Mouse (Mus musculus): Measurements from ENCODE around the gene Arhgap21. TPM values are rescaled to one million over a fixed set of nuclear protein-coding genes. Genes with fewer than 3 reads are reported as not detected.

The Arhgap21 gene
- polyA plus RNA-seq, 1 experiment = 10.5 TPM

DNA sequence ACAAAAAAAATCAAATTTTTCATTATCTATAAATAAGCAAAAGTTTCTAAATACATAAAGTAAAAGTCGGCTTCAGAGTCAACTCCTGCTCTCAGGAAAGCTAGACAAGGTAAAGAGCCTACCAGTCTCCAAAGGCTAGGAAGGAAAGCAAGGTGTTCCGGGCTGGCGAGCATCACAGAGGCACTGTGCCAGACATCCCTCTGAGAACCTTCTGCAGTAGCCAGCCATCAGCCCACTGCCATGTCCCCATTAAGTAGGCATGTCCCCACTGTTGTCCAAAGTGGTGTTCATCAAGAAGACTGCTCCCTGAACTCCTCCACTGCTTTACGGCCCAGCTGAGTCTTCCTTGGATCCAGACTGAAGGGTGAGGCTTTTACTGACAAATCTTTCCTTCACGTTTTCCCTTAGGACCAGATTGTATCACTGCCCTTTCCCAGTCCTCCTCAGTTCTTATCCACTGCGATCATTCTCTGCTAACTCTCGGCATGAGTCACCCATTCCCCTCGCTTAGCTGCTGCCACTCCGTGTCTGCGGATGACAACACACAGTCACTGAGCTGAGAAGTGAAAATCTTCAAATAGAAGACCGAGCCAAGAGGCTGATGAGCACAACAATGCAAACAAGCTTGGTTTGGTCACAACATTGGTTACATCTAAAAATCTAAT, 65.6 kb downstream of the Arhgap21 start:
- no peak for DNase-seq (ENCODE audit: low read depth, low spot score)
- WGBS = 83% methylated on average over 11 of the region's 11 CpGs

DNA sequence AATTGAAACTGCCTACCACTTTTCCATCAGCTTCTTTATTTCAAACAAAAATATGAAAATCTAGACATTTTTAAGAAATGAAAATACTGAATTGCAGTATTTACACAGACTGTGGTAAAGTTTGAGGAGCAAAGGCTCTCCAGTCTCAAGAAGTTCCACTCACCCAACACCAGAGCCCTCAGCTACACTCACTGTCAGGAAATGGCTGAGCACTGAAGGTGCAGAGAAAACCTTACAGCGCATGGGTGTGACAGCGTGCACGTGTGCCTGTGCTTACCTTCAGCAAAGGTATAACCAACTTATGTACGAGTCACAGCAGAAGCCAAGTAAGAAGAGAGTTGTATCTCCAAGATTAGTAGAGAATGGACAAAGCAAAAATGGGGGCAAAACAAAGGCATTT, 66.8 kb downstream of the Arhgap21 start:
- DNase-seq (ENCODE audit: low read depth, low spot score) = no peak
- WGBS = 88% methylated on average over 4 of the region's 4 CpGs

DNA sequence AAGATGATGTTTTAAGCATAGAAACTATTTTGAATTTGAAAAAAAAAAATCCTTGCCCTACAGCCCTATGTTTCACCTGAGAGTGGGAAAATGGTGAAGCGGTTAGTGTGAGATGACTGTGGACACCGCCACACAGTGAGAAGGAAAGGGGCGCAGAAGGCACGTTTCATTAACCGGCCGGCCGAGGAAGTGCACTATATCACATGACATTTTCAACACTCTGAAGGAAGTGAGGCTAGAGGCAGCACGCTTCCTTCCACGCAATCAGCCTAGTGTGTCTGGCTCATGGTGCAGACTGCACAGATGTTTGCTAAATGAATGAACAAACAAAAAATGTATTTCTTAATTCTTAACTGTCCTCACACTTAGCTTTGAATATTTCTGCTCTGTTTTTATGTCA, 69.4 kb downstream of the Arhgap21 start:
- WGBS = 65% methylated on average over 9 of the region's 9 CpGs
- no peak for DNase-seq (ENCODE audit: low read depth, low spot score)

DNA sequence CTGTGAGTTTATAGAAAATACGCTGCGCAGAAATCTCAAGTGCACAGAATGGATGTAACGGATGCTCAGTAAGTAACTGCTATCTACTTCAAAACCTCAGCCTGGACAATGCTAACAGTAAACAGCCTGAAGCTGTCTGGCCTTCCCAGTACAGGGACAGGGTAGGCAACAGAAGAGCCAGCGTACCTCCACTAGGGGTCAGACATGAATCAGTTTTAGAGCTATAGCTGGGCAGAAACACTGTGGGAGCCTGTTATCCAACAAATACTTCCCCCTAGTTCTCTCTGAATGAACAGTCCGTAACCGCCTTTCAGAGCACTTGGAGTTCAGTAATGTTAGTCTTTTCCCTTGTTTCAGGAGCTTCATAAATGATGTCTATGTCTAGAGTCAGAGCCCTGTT, 70.0 kb downstream of the Arhgap21 start:
- WGBS = 35% methylated on average over 6 of the region's 6 CpGs
- DNase-seq (ENCODE audit: low read depth, low spot score) = peak; percentile 46

DNA sequence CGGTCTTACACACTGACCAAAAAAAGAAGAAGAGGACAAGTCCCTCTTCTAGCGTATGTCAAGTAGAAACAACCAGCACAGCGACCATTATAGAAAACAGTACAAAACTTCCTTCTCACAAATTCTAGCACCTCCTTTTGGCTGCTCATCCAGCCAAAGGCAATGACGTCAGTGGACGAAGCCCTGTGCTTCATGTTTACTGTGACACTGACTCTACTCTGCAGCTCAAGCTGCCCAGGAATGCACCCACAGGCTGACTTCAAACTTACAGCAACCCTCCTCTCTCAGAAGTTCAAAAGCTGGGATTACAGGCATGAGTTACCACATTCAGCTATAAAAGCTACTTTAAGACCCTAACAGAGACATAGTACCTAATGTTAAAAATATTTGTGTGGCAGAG, 72.2 kb downstream of the Arhgap21 start:
- no peak for DNase-seq (ENCODE audit: low read depth, low spot score)
- WGBS = 83% methylated on average over 5 of the region's 5 CpGs

DNA sequence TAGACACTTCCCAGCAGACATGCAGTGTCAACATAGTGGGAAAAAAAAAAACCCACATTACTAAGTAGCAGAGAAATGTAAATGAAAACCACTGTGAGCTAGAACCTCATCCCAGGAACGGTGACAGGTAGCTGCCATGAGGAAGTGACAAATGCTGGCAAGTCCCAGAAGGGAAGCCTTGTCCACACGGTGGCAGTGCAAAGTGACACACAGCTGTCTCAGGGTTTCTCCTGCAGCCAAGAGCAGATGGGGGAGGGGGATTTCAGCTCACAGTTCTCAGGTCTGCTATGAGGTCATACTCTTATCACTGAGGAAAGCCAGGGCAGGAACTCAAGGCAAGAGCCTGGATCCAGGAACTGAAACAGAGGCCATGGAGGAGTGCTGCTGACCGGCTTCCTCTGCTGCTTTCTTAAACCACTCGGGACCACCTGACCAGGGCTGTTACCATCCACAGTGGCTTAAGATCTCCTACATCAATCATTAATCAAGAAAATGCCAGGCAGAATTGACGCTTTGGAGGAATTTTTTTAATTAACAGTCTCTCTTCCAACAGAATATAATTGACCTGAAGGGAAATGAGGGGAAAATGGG, 74.5 kb downstream of the Arhgap21 start:
- no peak for DNase-seq (ENCODE audit: low read depth, low spot score)
- WGBS = 47% methylated on average over 5 of the region's 5 CpGs

DNA sequence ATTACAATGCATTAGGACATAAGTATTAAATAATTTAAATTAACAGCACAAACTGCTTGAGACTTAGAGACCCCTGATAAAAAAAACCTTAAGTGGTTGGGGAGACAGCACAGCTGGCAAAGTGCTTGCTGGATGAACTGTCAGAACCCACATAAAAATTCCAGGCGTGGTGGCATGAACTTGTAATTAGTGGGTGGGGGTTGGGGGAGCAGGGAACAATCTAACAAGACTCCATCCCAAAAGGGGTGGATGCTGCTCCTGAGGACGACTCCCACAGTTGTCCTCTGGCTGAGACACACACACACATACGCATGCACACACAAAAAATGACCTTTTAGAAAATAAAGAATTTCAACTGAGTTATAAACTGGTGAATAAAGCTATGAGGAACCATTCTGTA, 79.9 kb downstream of the Arhgap21 start:
- WGBS = 73% methylated on average over 3 of the region's 3 CpGs
- DNase-seq (ENCODE audit: low read depth, low spot score) = no peak

DNA sequence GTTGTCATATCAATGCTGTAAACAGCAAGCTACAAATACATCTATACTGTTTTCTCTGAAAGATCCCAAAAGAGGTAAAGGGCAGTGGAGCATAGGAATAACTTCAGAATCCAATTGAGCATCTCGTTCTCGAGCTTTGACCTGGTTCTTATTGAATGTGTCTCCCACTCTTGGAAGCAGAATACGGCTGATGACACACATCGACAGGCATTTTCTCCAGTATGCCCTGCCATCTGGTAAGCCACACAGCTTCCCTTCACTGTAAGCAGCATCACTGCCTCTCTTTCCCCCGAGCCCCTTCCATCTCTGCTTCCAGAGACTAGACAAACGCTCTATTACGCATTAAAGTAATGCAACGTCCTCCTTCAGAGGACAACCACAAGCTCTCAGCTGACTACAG, 85.4 kb downstream of the Arhgap21 start:
- DNase-seq (ENCODE audit: low read depth, low spot score) = no peak
- WGBS = 80% methylated on average over 8 of the region's 8 CpGs

DNA sequence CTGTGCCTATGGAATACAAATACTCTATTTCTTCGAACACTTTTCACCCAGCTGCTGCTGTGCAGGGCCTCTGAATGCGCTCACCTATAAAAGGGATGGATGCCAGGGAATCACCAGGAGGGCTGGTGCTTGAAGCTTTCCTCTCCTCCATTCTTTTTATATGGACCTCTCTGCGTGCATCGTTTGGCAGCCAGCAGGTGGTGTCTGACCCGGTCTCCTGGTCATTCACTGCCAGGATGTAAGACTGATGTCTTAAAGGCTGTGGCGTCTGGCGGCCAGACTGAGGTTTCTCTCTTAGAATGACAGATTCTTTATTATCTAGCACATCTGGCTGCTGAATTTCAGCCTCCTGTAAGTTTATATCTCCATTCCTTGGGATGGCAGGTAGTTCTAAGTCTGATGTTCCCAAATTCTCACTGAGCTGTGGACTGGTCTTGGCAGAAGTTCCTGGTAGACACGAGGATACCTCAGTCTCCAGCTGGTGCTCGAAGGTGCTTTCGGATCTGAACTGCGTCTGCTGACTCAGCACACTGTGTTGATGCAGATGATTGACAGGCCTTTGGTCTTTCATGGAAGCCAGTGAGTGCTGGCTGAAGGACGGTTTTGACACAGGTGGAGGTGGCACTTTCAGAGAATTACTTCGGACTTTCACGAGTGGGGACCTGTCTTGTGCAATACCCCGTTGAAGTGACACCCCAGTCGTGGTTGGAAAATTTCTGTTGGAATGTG, 88.6 kb downstream of the Arhgap21 start:
- no peak for DNase-seq (ENCODE audit: low read depth, low spot score)
- WGBS = 84% methylated on average over 16 of the region's 16 CpGs

DNA sequence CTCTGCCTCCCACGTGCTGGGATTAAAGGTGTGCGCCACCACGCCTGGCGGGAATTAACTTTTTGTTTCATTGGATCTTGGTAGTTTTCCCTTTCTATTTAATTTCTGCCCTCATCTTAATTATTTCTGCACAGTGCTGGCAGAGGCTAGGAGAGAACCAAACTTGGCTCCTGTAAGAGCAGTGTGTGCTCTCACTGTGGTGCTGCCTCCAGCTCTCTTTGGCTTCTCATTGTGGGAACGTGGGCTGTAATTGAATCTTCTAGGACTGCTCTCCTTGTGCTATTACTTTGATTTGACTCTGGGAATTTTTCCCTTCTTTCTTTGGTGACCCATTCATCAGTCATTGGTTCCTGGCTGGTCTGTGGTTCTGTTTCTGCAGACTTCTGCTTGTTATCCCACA, 94.1 kb downstream of the Arhgap21 start:
- DNase-seq (ENCODE audit: low read depth, low spot score) = no peak
- WGBS = 92% methylated on average over 5 of the region's 5 CpGs

DNA sequence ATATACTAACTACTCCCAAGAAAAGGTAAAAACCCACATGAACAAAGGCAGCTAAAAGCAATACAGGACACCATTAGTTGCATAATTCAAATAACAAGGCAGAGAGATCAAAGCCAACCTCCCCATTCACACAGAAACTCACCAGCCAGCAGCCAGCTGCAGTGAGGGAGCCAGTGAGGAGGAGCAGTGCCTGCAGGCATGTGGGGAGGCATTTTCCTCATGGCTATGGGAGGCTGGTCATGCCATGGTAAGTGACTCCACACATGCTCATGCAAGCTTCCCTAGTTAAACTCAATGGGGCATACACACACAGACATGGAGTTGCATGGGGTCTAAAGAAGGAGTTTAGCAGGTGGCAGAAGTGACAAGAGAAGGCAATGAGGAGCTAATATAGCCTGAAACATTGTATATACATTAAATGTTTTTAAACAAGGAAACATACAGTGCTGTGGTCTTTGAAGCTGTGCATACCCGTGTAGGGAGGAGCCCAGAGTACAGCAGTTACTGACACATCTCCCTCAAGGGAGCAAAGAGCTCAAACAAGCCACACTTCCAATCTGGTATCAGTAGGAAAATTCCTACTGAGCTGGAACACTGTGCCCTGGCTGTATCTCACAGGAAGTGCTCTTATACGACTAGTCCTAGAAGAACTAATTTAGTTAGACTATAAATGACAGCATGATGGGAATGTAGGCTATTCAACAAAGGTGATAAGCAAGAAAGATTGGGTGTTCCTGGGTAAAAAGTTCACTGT, 99.3 kb downstream of the Arhgap21 start:
- 18% methylated on average over 2 of the region's 2 CpGs for WGBS
- no peak for DNase-seq (ENCODE audit: low read depth, low spot score)

DNA sequence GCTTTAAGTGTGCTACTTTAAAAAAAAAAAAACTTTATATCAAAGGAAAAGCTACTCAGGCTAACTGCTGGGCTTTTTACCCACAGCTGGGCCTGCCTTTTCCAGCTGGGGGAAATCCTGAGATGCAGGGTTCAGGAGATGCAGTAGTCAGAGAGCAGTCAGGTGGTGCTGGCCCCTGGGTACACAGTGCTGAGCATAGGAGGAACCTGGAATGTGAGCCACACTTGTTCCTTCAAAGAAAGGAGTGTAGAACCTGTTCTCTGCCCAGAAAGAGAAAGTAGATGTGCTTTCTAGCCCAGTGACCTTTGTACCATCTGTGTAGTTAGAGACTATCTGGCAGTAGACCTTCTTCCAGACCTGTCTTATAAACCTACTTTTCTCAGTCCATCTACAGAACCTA, 100.6 kb downstream of the Arhgap21 start:
- peak; percentile 37 for DNase-seq (ENCODE audit: low read depth, low spot score)

DNA sequence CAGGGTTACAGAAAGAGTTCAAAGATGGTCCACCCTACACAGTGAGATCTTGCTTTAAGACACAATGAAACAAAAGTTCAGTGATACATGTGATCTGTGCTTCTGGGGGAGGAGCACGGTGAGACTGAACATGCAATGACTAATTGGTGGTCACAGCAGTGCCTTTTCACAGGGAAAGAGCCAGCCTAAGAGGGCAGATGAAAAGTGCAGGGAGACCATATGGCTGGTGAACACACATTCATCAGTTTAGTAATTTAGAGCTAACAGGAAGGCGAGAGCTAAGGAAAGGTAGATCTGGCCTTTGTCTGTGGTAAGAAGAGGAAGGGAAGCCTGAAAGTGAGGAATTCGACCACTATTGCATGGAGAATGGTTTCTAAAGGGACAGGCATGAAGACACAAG, 102.9 kb downstream of the Arhgap21 start:
- no peak for DNase-seq (ENCODE audit: low read depth, low spot score)
- 92% methylated on average over 3 of the region's 3 CpGs for WGBS

DNA sequence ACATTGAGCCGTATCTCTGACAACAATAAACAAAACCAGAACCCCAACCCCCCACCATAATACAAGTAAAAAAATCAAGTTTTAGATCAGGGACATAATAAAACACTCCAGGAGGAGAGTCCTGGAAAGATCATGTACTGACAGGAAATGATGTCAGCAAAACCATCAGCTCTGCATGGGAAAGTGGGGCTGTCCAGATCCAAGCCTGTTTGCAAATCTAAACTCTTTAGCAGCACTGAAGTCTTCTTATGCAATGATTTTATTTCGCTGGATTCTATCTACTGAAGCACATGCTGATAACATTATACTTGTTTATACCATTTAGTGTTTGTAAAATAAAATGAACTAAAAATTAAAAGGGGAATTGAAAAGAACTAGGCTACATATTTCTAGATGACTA, 104.1 kb downstream of the Arhgap21 start:
- DNase-seq (ENCODE audit: low read depth, low spot score) = no peak
- 83% methylated on average over 2 of the region's 2 CpGs for WGBS

DNA sequence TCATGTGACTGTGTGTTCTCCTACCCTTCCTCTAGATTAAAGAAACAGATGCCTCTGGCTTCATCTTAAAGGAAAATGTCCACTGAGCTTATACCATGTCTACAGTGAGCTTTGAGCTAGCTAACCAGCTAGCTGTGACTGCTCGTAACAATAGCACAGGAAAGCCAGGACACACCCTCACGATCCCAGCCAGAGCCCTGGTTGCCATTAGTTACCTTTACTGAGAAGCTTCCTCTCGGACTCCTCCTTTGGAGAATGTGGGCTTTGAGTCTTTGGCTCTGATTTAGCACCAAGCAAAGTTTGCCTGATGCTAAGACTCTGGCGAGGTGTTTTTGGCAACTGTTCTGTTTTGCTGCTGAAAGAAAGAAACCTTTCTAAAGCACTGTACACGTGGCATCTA, 107.9 kb downstream of the Arhgap21 start:
- 79% methylated on average over 5 of the region's 5 CpGs for WGBS
- no peak for DNase-seq (ENCODE audit: low read depth, low spot score)

DNA sequence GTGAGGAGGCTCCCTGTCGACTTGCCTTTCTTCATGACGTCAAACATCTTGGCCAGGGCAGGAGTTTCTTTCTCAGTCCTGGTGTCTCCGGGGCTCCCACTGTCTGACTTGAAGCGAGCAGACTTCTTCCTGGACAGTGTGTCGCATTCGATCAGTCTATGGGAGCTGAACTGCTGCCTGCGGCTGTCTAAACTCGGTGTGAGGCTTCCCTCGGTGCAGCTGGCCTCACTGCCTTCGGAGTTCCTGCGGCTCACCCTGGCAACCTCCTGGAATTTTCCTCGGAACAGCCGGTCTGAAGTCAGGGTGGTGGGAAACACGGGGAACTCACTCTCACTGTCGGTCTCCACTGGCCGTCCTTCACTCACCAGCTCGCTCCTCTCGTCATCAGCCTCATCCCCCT, 119.3 kb downstream of the Arhgap21 start:
- no peak for DNase-seq (ENCODE audit: low read depth, low spot score)
- 94% methylated on average over 18 of the region's 18 CpGs for WGBS

DNA sequence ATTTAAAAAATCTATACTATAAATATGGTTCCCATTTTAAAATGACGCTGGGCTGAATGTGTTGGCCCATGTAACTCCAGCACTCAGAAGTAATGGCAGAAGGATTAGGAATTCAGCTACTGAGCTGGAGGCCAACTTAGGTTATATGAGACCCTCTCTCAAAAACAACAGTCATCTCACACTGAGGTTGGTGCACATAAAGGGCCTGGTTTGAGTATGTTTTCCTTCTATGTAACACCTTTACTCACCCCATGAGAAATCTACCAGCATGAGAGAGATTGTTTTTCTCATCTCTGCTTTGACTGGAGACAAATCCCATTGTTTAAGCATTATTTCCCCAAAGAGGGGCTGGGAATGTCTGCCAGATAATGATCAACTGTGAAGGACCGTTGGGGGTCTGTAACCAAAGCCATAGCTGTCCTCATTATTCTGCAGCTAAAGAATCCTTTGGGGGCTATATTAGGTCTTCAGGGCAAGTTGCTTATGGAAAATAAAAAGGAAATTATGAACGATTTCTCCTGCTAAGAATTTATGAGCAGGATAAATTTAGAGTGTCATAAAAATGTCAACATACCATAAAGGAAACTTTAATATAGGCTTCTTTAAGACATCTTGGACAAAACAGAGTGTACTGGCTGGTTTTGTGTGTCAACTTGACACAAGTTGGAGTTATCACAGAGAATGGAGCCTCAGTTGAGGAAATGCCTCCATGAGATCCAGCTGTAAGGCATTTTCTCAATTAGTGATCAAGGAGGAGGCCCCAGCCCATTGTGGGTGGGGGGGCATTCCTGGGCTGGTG, 136.9 kb downstream of the Arhgap21 start:
- 52% methylated on average over 3 of the region's 3 CpGs for WGBS

DNA sequence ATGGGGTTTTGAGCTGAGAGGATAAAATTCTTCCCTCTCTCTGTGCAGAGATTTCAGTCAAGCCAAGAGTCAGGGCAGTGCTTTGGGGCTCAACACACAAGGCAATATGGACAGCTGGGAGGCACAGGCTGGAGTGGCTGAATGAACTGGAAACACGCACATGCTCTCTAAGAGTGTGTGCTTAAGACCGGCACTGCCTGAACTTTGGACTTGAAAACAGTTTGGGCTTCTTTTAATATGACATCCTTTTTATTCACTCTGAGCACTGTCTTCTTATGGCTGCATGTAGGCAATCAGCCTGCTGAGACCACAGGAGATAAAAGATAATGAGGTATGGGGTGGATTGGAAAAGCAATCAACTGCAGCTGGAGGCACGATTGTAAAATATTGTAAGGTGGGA, 137.8 kb downstream of the Arhgap21 start:
- no peak for DNase-seq (ENCODE audit: low read depth, low spot score)
- WGBS = 38% methylated on average over 3 of the region's 3 CpGs

More for the DNA sequence above, 136.9 kb downstream of the Arhgap21 start:
- DNase-seq (ENCODE audit: low read depth, low spot score) = no peak

DNA sequence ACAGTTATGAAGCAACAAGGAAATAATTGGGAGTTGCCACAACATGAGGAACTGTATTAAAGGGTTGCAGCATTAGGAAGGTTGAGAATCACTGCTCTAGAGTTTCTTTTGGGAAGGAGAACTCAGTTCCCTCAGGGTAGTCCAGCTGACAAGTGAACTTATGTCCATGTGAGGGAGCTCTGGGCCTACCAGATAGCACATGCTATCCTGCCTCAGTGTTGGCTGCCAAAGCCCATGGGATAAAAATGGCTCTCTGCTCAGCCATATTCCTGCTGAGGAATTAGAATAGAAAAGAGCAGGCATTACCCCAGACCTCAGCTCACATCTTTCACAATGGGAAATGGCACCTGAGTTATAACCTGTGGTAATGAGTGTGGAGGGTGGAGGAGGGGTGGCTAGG, 142.4 kb downstream of the Arhgap21 start:
- no peak for DNase-seq (ENCODE audit: low read depth, low spot score)

DNA sequence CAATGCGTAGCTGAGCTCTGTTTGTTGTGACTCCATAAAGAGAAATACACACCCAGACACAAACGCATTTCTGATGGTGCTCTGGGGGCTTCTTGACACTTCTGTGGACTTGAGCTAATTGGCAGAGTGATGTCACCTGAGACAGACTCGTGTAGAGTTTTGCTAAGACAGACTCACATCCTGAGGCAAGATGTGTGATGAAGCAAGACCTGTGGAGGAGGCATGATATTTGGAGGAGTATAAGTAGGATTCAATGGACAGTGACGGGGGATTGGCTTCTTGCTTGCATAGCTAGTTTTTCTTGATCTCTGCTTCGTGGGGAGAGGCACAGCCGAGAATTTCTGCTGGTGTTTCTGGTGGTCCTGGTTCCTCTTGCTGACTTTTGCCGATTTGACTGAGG, 150.5 kb downstream of the Arhgap21 start:
- no peak for DNase-seq (ENCODE audit: low read depth, low spot score)
- WGBS = 82% methylated on average over 7 of the region's 7 CpGs
